Mouse (Mus musculus) CH12.LX (cell line): Measurements from ENCODE around the gene Gm10272. TPM values are rescaled to one million over a fixed set of nuclear protein-coding genes. Genes with fewer than 3 reads are reported as not detected.
"Not testable (repeated sequence)": the region's sequence is repeated elsewhere in the genome, so short reads cannot be mapped to it uniquely, and the experiment has no call there.

Experiments used
- DNase-seq: peaks from one replicate; pipeline ENCODE4 v3.0.0-alpha.2; 2013; ENCODE audit errors: extremely low read depth
- H3K27ac ChIP-seq: 2 replicates; pipeline ENCODE4 v1.5.1; 2012; ENCODE audit warnings: low read depth, mild to moderate bottlenecking, control low read depth, moderate library complexity; ENCODE audit not compliant: insufficient read depth
- H3K27me3 ChIP-seq: replicated peaks from 2 replicates; pipeline ENCODE3; 2012; ENCODE audit warnings: inconsistent platforms
- H3K36me3 ChIP-seq, 2 experiments: replicated peaks in 1 of 2; 2 replicates each; pipeline versions ENCODE3 to v1.6.1; 2012; ENCODE audit warnings: inconsistent platforms in 1 of 2, low read length in 1 of 2, mild to moderate bottlenecking in 1 of 2, mixed read lengths in 1 of 2, moderate library complexity in 1 of 2; ENCODE audit not compliant: control insufficient read depth in 1 of 2, insufficient read depth in 1 of 2
- H3K4me1 ChIP-seq, 2 experiments: 2 replicates each; pipeline ENCODE4 v1.6.1; 2012; ENCODE audit warnings: inconsistent platforms in 1 of 2, moderate library complexity in 1 of 2; ENCODE audit not compliant: insufficient read depth in 2 of 2, control insufficient read depth in 1 of 2
- H3K4me2 ChIP-seq: 2 replicates; pipeline ENCODE4 v1.6.1; 2012; ENCODE audit warnings: low read depth, mild to moderate bottlenecking, control low read depth; ENCODE audit not compliant: poor library complexity, insufficient read depth, severe bottlenecking
- H3K4me3 ChIP-seq, 3 experiments: fragments of 150-350 bp in 1 of 3; sonication (generic) in 1 of 3; replicated peaks in 1 of 3; 2 replicates each; pipeline versions ENCODE3 to v1.5.1; 2011 to 2012; ENCODE audit warnings: low read depth in 2 of 3, low read length in 2 of 3, mild to moderate bottlenecking in 2 of 3, moderate library complexity in 2 of 3, control low read depth in 1 of 3, improper control_type of control experiment in 1 of 3, inconsistent platforms in 1 of 3, mixed read lengths in 1 of 3; ENCODE audit not compliant: poor library complexity in 1 of 3
- H3K79me2 ChIP-seq: replicated peaks from 2 replicates; pipeline ENCODE4 v1.6.1; 2012; ENCODE audit warnings: mild to moderate bottlenecking, moderate library complexity; ENCODE audit not compliant: control insufficient read depth, poor library complexity, insufficient read depth, severe bottlenecking; ENCODE audit errors: extremely low read depth
- H3K9ac ChIP-seq: 2 replicates; pipeline ENCODE4 v1.6.1; 2012; ENCODE audit warnings: low read depth, mild to moderate bottlenecking, control low read depth, moderate library complexity; ENCODE audit not compliant: insufficient read depth
- H3K9me3 ChIP-seq: replicated peaks from 2 replicates; pipeline ENCODE3; 2012; ENCODE audit warnings: low read length, inconsistent platforms, mixed read lengths
- CHD1 ChIP-seq: IDR thresholded peaks from 2 replicates; pipeline ENCODE4 v1.6.1; 2012; ENCODE audit warnings: low read depth, low read length, improper control_type of control experiment, inconsistent platforms
- ELF1 ChIP-seq: IDR thresholded peaks from 2 replicates; pipeline ENCODE4 v1.6.1; 2014; ENCODE audit warnings: low read depth, mild to moderate bottlenecking, inconsistent platforms, low read length, improper control_type of control experiment
- ETS1 ChIP-seq: conservative IDR thresholded peaks from 2 replicates; pipeline ENCODE4 v1.6.1; 2012; ENCODE audit warnings: low read depth, mild to moderate bottlenecking, inconsistent platforms, low read length, improper control_type of control experiment, moderate library complexity
- GABPA ChIP-seq: IDR thresholded peaks from 2 replicates; pipeline ENCODE4 v1.6.1; 2012; ENCODE audit warnings: low read depth, low read length, improper control_type of control experiment, inconsistent platforms; ENCODE audit not compliant: insufficient replicate concordance
- IRF4 ChIP-seq: IDR thresholded peaks from 2 replicates; pipeline ENCODE4 v1.6.1; 2014; ENCODE audit warnings: low read depth, mild to moderate bottlenecking, inconsistent platforms, low read length, improper control_type of control experiment
- JUND ChIP-seq: conservative IDR thresholded peaks from 2 replicates; pipeline ENCODE4 v1.6.1; 2011; ENCODE audit warnings: low read depth, low read length, improper control_type of control experiment
- MAZ ChIP-seq: IDR thresholded peaks from 2 replicates; pipeline ENCODE4 v1.6.1; 2012; ENCODE audit warnings: low read depth, mild to moderate bottlenecking, inconsistent platforms, low read length, improper control_type of control experiment, moderate library complexity
- MEF2A ChIP-seq: IDR thresholded peaks from 2 replicates; pipeline ENCODE4 v1.6.1; 2014; ENCODE audit warnings: low read depth, mild to moderate bottlenecking, inconsistent platforms, low read length, improper control_type of control experiment, borderline replicate concordance
- NELFE ChIP-seq: IDR thresholded peaks from 2 replicates; pipeline ENCODE4 v1.6.1; 2011; ENCODE audit warnings: low read depth, low read length, improper control_type of control experiment
- PAX5 ChIP-seq: IDR thresholded peaks from 2 replicates; pipeline ENCODE4 v1.6.1; 2012; ENCODE audit warnings: low read length, inconsistent platforms, mixed read lengths
- RAD21 ChIP-seq: IDR thresholded peaks from 2 replicates; pipeline ENCODE4 v1.6.1; 2011; ENCODE audit warnings: low read depth, mild to moderate bottlenecking, low read length, improper control_type of control experiment, moderate library complexity
- SIN3A ChIP-seq: IDR thresholded peaks from 2 replicates; pipeline ENCODE4 v1.6.1; 2012; ENCODE audit warnings: low read length, improper control_type of control experiment, inconsistent platforms
- SMC3 ChIP-seq: IDR thresholded peaks from 2 replicates; pipeline ENCODE4 v1.6.1; 2011; ENCODE audit warnings: low read depth, low read length, improper control_type of control experiment
- USF1 ChIP-seq: IDR thresholded peaks from 2 replicates; pipeline ENCODE4 v1.6.1; 2014; ENCODE audit warnings: low read depth, mild to moderate bottlenecking, inconsistent platforms, low read length, improper control_type of control experiment
- ZC3H11A ChIP-seq: IDR thresholded peaks from 2 replicates; pipeline ENCODE4 v1.6.1; 2012; ENCODE audit warnings: low read depth, mild to moderate bottlenecking, inconsistent platforms, low read length, improper control_type of control experiment
- ZMIZ1 ChIP-seq: IDR thresholded peaks from 2 replicates; pipeline ENCODE4 v1.6.1; 2012; ENCODE audit warnings: low read depth, mild to moderate bottlenecking, inconsistent platforms, low read length, improper control_type of control experiment
- dilution Hi-C: fragments of 300-500 bp; cut with MboI; formaldehyde crosslinking; loops from 2 replicates; pipeline ENCODE4 v1.14.3; 2020; ENCODE audit warnings: low sequenced_read_pairs; ENCODE audit not compliant: extremely low pct_unique_long_range_greater_than_20kb, extremely low pct_ligation_motif_present
- in situ Hi-C: fragments of 300-500 bp; cut with MboI; formaldehyde crosslinking; loops from 3 replicates; pipeline ENCODE4 v1.14.3; 2019; ENCODE audit warnings: low sequenced_read_pairs, low pct_ligation_motif_present, low pct_unique_long_range_greater_than_20kb, mixed read lengths
- polyA plus RNA-seq: library from polyadenylated mRNA; unstranded; fragments of >175 nt; gene quantifications from 2 replicates; pipeline ENCODE4 v1.2.1, GENCODE M21; 2012; ENCODE audit warnings: low read depth; ENCODE audit not compliant: insufficient read length
- total RNA-seq, 2 experiments: library from RNA; depleted of rRNA; stranded (reverse); fragments of 300-350 nt in 1 of 2; fragments of >200 nt in 1 of 2; gene quantifications; 2 replicates each; pipeline ENCODE4 v1.2.3; 2012 to 2014

Gm10272 gene
- total and polyA plus RNA-seq, 3 experiments, result not detected

DNA sequence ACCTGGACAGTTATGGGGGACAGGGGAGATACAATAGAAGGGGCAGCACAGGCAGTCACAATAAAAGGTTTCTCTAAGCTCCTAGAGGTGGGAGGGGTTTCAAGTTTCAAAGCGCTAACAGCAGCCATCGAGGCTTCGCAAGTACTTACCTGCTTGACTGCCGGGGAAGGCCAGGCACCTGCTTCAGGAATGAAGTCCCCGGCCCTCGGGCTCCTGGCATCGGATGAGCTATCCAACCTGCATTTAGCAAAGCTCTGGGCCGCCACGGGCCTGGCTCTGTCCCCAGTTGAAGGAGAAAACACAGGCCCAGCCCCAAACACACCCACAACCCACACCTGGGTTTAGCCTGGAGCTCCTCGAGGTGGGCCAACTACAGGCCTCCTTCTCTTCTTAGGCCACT lies 19.4 kb upstream of the Gm10272 start:
- peaks cover 47% of the 10 kb centered on the region for H3K27me3 ChIP-seq
- dilution Hi-C loops (no loop called here), in situ Hi-C loops (no loop called here)
- TF ChIP-seq NELFE (no peak), JUND (no peak), MAZ (no peak), GABPA (no peak), MEF2A (no peak), RAD21 (no peak), ELF1 (no peak), ZC3H11A (no peak), IRF4 (no peak), ETS1 (no peak), SIN3A (no peak), USF1 (no peak), PAX5 (no peak), CHD1 (no peak), ZMIZ1 (no peak), SMC3 (no peak)
- TF ChIP-seq, all 38 proteins: peak for 0
- Histone ChIP-seq H3K4me3 (no peak overlapping the region), H3K4me1 (peaks cover 5 to 39% of the 10 kb centered on the region in 2 experiments), H3K9ac (no peak overlapping the region), H3K79me2 (no peaks in the 10 kb centered on the region), H3K4me2 (no peak overlapping the region), H3K36me3 (no peaks in the 10 kb centered on the region), H3K27ac (no peak overlapping the region), H3K9me3 (no peaks in the 10 kb centered on the region)
- DNase-seq, result no peak

DNA sequence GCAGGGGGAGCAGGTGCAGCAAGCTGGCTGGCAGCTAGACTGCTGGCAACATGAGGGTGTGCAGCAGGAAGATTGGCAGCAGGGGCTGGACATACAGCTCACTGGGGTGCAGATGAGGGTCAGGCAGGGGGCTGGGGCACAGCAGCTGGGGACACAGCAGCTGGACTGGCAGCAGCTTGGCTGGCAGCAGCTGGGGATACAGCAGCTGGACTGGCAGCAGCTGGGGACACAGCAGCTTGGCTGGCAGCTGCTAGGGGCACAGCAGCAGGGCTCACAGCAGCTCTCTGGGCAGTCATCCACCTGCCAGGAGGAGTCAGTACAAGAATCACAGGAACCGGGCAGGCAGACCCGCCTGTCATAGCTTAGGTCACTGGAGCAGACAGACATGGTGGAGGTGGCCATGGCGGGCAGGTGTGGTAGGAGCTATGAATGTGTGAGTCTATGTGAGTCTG lies 16.0 kb upstream of the Gm10272 start, which contains the start of gene Gm19402:
TSS of gene Gm19402 (minus strand) at position 402 of the 452 bp plus-strand sequence.
- H3K36me3 ChIP-seq, H3K9ac ChIP-seq, dilution Hi-C loops, H3K4me3 ChIP-seq, in situ Hi-C loops, H3K79me2 ChIP-seq, H3K27ac ChIP-seq, DNase-seq, H3K9me3 ChIP-seq, H3K4me2 ChIP-seq: not testable (repeated sequence)
- Histone ChIP-seq H3K27me3 (peaks cover 55% of the 10 kb centered on the region), H3K4me1 (peaks cover 3 to 28% of the 10 kb centered on the region in 2 experiments; a peak in 3 of 4 replicates)
